Mouse (Mus musculus) CH12.LX (cell line): ENCODE data around the gene Mill1. TPM values are rescaled to one million over a fixed set of nuclear protein-coding genes. Genes with fewer than 3 reads are reported as not detected.

Experiments
- DNase-seq: peaks from one replicate; pipeline ENCODE4 v3.0.0-alpha.2; 2013; ENCODE audit errors: extremely low read depth
- H3K27ac ChIP-seq: 2 replicates; pipeline ENCODE4 v1.5.1; 2012; ENCODE audit warnings: low read depth, mild to moderate bottlenecking, control low read depth, moderate library complexity; ENCODE audit not compliant: insufficient read depth
- H3K27me3 ChIP-seq: replicated peaks from 2 replicates; pipeline ENCODE3; 2012; ENCODE audit warnings: inconsistent platforms
- H3K36me3 ChIP-seq, 2 experiments: replicated peaks in 1 of 2; 2 replicates each; pipeline versions ENCODE3 to v1.6.1; 2012; ENCODE audit warnings: inconsistent platforms in 1 of 2, low read length in 1 of 2, mild to moderate bottlenecking in 1 of 2, mixed read lengths in 1 of 2, moderate library complexity in 1 of 2; ENCODE audit not compliant: control insufficient read depth in 1 of 2, insufficient read depth in 1 of 2
- H3K4me1 ChIP-seq, 2 experiments: 2 replicates each; pipeline ENCODE4 v1.6.1; 2012; ENCODE audit warnings: inconsistent platforms in 1 of 2, moderate library complexity in 1 of 2; ENCODE audit not compliant: insufficient read depth in 2 of 2, control insufficient read depth in 1 of 2
- H3K4me2 ChIP-seq: 2 replicates; pipeline ENCODE4 v1.6.1; 2012; ENCODE audit warnings: low read depth, mild to moderate bottlenecking, control low read depth; ENCODE audit not compliant: poor library complexity, insufficient read depth, severe bottlenecking
- H3K4me3 ChIP-seq, 3 experiments: fragments of 150-350 bp in 1 of 3; sonication (generic) in 1 of 3; replicated peaks in 1 of 3; 2 replicates each; pipeline versions ENCODE3 to v1.5.1; 2011 to 2012; ENCODE audit warnings: low read depth in 2 of 3, low read length in 2 of 3, mild to moderate bottlenecking in 2 of 3, moderate library complexity in 2 of 3, control low read depth in 1 of 3, improper control_type of control experiment in 1 of 3, inconsistent platforms in 1 of 3, mixed read lengths in 1 of 3; ENCODE audit not compliant: poor library complexity in 1 of 3
- H3K79me2 ChIP-seq: replicated peaks from 2 replicates; pipeline ENCODE4 v1.6.1; 2012; ENCODE audit warnings: mild to moderate bottlenecking, moderate library complexity; ENCODE audit not compliant: control insufficient read depth, poor library complexity, insufficient read depth, severe bottlenecking; ENCODE audit errors: extremely low read depth
- H3K9ac ChIP-seq: 2 replicates; pipeline ENCODE4 v1.6.1; 2012; ENCODE audit warnings: low read depth, mild to moderate bottlenecking, control low read depth, moderate library complexity; ENCODE audit not compliant: insufficient read depth
- H3K9me3 ChIP-seq: replicated peaks from 2 replicates; pipeline ENCODE3; 2012; ENCODE audit warnings: low read length, inconsistent platforms, mixed read lengths
- CHD2 ChIP-seq: IDR thresholded peaks from 2 replicates; pipeline ENCODE4 v1.6.1; 2011; ENCODE audit warnings: low read length, improper control_type of control experiment
- CTCF ChIP-seq, 2 experiments: IDR thresholded peaks in 1 of 2; conservative IDR thresholded peaks in 1 of 2; 2 replicates each; pipeline ENCODE4 v1.5.1; 2011 to 2012; ENCODE audit warnings: low read depth in 2 of 2, low read length in 2 of 2, improper control_type of control experiment in 1 of 2, inconsistent platforms in 1 of 2, mild to moderate bottlenecking in 1 of 2, moderate library complexity in 1 of 2
- E2F4 ChIP-seq: IDR thresholded peaks from 2 replicates; pipeline ENCODE4 v1.6.1; 2011; ENCODE audit warnings: low read depth, low read length, improper control_type of control experiment; ENCODE audit not compliant: insufficient replicate concordance
- EP300 ChIP-seq: IDR thresholded peaks from 2 replicates; pipeline ENCODE4 v1.6.1; 2011; ENCODE audit warnings: low read length, improper control_type of control experiment
- GABPA ChIP-seq: IDR thresholded peaks from 2 replicates; pipeline ENCODE4 v1.6.1; 2012; ENCODE audit warnings: low read depth, low read length, improper control_type of control experiment, inconsistent platforms; ENCODE audit not compliant: insufficient replicate concordance
- JUN ChIP-seq: IDR thresholded peaks from 2 replicates; pipeline ENCODE4 v1.6.1; 2011; ENCODE audit warnings: low read depth, mild to moderate bottlenecking, low read length, improper control_type of control experiment, moderate library complexity; ENCODE audit not compliant: insufficient read depth
- MAFK ChIP-seq: IDR thresholded peaks from 2 replicates; pipeline ENCODE4 v1.6.1; 2011; ENCODE audit warnings: low read length, improper control_type of control experiment; ENCODE audit not compliant: insufficient replicate concordance
- MAZ ChIP-seq: IDR thresholded peaks from 2 replicates; pipeline ENCODE4 v1.6.1; 2012; ENCODE audit warnings: low read depth, mild to moderate bottlenecking, inconsistent platforms, low read length, improper control_type of control experiment, moderate library complexity
- MEF2A ChIP-seq: IDR thresholded peaks from 2 replicates; pipeline ENCODE4 v1.6.1; 2014; ENCODE audit warnings: low read depth, mild to moderate bottlenecking, inconsistent platforms, low read length, improper control_type of control experiment, borderline replicate concordance
- MYC ChIP-seq: IDR thresholded peaks from 2 replicates; pipeline ENCODE4 v1.6.1; 2011; ENCODE audit warnings: low read depth, mild to moderate bottlenecking, improper control_type of control experiment, low read length
- NELFE ChIP-seq: IDR thresholded peaks from 2 replicates; pipeline ENCODE4 v1.6.1; 2011; ENCODE audit warnings: low read depth, low read length, improper control_type of control experiment
- RAD21 ChIP-seq: IDR thresholded peaks from 2 replicates; pipeline ENCODE4 v1.6.1; 2011; ENCODE audit warnings: low read depth, mild to moderate bottlenecking, low read length, improper control_type of control experiment, moderate library complexity
- RCOR1 ChIP-seq: conservative IDR thresholded peaks from 2 replicates; pipeline ENCODE4 v1.6.1; 2012; ENCODE audit warnings: low read depth, mild to moderate bottlenecking, inconsistent platforms, low read length, improper control_type of control experiment
- SMC3 ChIP-seq: IDR thresholded peaks from 2 replicates; pipeline ENCODE4 v1.6.1; 2011; ENCODE audit warnings: low read depth, low read length, improper control_type of control experiment
- TCF12 ChIP-seq: IDR thresholded peaks from 2 replicates; pipeline ENCODE4 v1.6.1; 2014; ENCODE audit warnings: low read depth, mild to moderate bottlenecking, inconsistent platforms, low read length, improper control_type of control experiment
- USF2 ChIP-seq: conservative IDR thresholded peaks from 2 replicates; pipeline ENCODE4 v1.6.1; 2011; ENCODE audit warnings: low read depth, low read length, improper control_type of control experiment
- ZNF384 ChIP-seq: IDR thresholded peaks from 2 replicates; pipeline ENCODE4 v1.6.1; 2012; ENCODE audit warnings: low read depth, low read length, improper control_type of control experiment, inconsistent platforms
- dilution Hi-C: fragments of 300-500 bp; cut with MboI; formaldehyde crosslinking; loops from 2 replicates; pipeline ENCODE4 v1.14.3; 2020; ENCODE audit warnings: low sequenced_read_pairs; ENCODE audit not compliant: extremely low pct_unique_long_range_greater_than_20kb, extremely low pct_ligation_motif_present
- in situ Hi-C: fragments of 300-500 bp; cut with MboI; formaldehyde crosslinking; loops from 3 replicates; pipeline ENCODE4 v1.14.3; 2019; ENCODE audit warnings: low sequenced_read_pairs, low pct_ligation_motif_present, low pct_unique_long_range_greater_than_20kb, mixed read lengths
- polyA plus RNA-seq: library from polyadenylated mRNA; unstranded; fragments of >175 nt; gene quantifications from 2 replicates; pipeline ENCODE4 v1.2.1, GENCODE M21; 2012; ENCODE audit warnings: low read depth; ENCODE audit not compliant: insufficient read length
- total RNA-seq, 2 experiments: library from RNA; depleted of rRNA; stranded (reverse); fragments of 300-350 nt in 1 of 2; fragments of >200 nt in 1 of 2; gene quantifications; 2 replicates each; pipeline ENCODE4 v1.2.3; 2012 to 2014

Mill1 gene
- total and polyA plus RNA-seq, 3 experiments, result not detected

- H3K9ac ChIP-seq, result no peak overlapping the region
- no peak for TF ChIP-seq CHD2
- no peak for TF ChIP-seq MEF2A
- peak; percentile 56 to 65 for TF ChIP-seq CTCF (conservative IDR thresholded peaks at IDR 0.05 in 1 of 2, IDR thresholded peaks at IDR 0.05 in 1 of 2; ENCODE audit: low read depth in 2 of 2, low read length in 2 of 2)
- peak; percentile 13 for TF ChIP-seq RAD21
- no peak for TF ChIP-seq NELFE
- no peak for TF ChIP-seq ZNF384
- peak; percentile 50 for TF ChIP-seq SMC3
- no peak for TF ChIP-seq GABPA
- no peak for TF ChIP-seq MYC
- no peak for TF ChIP-seq RCOR1
- TF ChIP-seq EP300, result no peak
- TF ChIP-seq USF2, result no peak
- no peak for TF ChIP-seq TCF12
- TF ChIP-seq E2F4, result no peak
- TF ChIP-seq MAZ, result no peak
- in situ Hi-C loops, result loop anchor here (10.0 kb wide), 1 partner anchor 1105 kb away; the partner anchor contains the start of gene Ceacam3
These were observed 15.1 kb downstream of the Mill1 start for GRCm38 (mm10) chr7:18260219-18260618.

GRCm38 (mm10) chr7:18265089-18265488 lies 19.9 kb downstream of the Mill1 start:
- Histone ChIP-seq H3K79me2 (no peaks in the 10 kb centered on the region), H3K9me3 (no peaks in the 10 kb centered on the region), H3K27ac (no peak overlapping the region), H3K9ac (no peak overlapping the region), H3K27me3 (peaks cover 45% of the 10 kb centered on the region), H3K4me1 (no peaks in the 10 kb centered on the region), H3K36me3 (no peaks in the 10 kb centered on the region), H3K4me2 (no peak overlapping the region), H3K4me3 (no peak overlapping the region)
- TF ChIP-seq MAFK (no peak), JUN (no peak), SMC3 (peak; percentile 81), RAD21 (peak; percentile 64), CTCF (conservative IDR thresholded peaks at IDR 0.05 in 1 of 2, IDR thresholded peaks at IDR 0.05 in 1 of 2; ENCODE audit: low read depth in 2 of 2, low read length in 2 of 2) (peak; percentile 72 to 75)
- dilution Hi-C loops (no loop called here), in situ Hi-C loops (loop anchor here (10.0 kb wide), 1 partner anchor 1110 kb away; the partner anchor contains the start of gene Ceacam3)
- DNase-seq, result peak; percentile 45

More at GRCm38 (mm10) chr7:18260219-18260618, 15.1 kb downstream of the Mill1 start:
- Histone ChIP-seq H3K4me2 (no peak overlapping the region), H3K27me3 (peaks cover 48% of the 10 kb centered on the region), H3K9me3 (no peaks in the 10 kb centered on the region), H3K36me3 (no peaks in the 10 kb centered on the region), H3K79me2 (no peaks in the 10 kb centered on the region), H3K4me3 (no peak overlapping the region), H3K4me1 (no peaks in the 10 kb centered on the region), H3K27ac (no peak overlapping the region)
- dilution Hi-C loops, result no loop called here
- peak; percentile 25 for DNase-seq

Other genes with a start within 250 kb of the Mill1 start
- gene Ceacam13, start 235.5 kb upstream of the Mill1 start, total RNA-seq (2012; rRNA removed), result not detected in 2 replicates
- gene Ceacam13, start 235.5 kb upstream of the Mill1 start, total RNA-seq (2014; rRNA removed), result not detected in 2 replicates
- not detected in 2 replicates for gene Ceacam13, start 235.5 kb upstream of the Mill1 start, polyA plus RNA-seq
- gene Ceacam12, start 179.4 kb upstream of the Mill1 start, total RNA-seq (2012; rRNA removed), result not detected in 2 replicates
- not detected in 2 replicates for gene Ceacam12, start 179.4 kb upstream of the Mill1 start, total RNA-seq (2014; rRNA removed)
- gene Ceacam12, start 179.4 kb upstream of the Mill1 start, polyA plus RNA-seq, result not detected in 2 replicates
- gene Igfl3, start 68.9 kb upstream of the Mill1 start, total RNA-seq (2012; rRNA removed), result not detected in 2 replicates
- gene Igfl3, start 68.9 kb upstream of the Mill1 start, total RNA-seq (2014; rRNA removed), result not detected in 2 replicates
- gene Igfl3, start 68.9 kb upstream of the Mill1 start, polyA plus RNA-seq, result not detected in 2 replicates
- gene Psg18, start 109.7 kb downstream of the Mill1 start, total RNA-seq (2012; rRNA removed), result not detected in 2 replicates
- not detected in 2 replicates for gene Psg18, start 109.7 kb downstream of the Mill1 start, total RNA-seq (2014; rRNA removed)
- not detected in 2 replicates for gene Psg18, start 109.7 kb downstream of the Mill1 start, polyA plus RNA-seq
- gene Psg28, start 186.7 kb downstream of the Mill1 start, total RNA-seq (2012; rRNA removed), result not detected in 2 replicates
- gene Psg28, start 186.7 kb downstream of the Mill1 start, total RNA-seq (2014; rRNA removed), result not detected in 2 replicates
- gene Psg28, start 186.7 kb downstream of the Mill1 start, polyA plus RNA-seq, result not detected in 2 replicates
- not detected in 2 replicates for gene Psg26, start 238.8 kb downstream of the Mill1 start, total RNA-seq (2012; rRNA removed)
- not detected in 2 replicates for gene Psg26, start 238.8 kb downstream of the Mill1 start, total RNA-seq (2014; rRNA removed)
- gene Psg26, start 238.8 kb downstream of the Mill1 start, polyA plus RNA-seq, result not detected in 2 replicates